Mouse (Mus musculus): ENCODE results near the gene Ankzf1.

The Ankzf1 gene

DNA sequence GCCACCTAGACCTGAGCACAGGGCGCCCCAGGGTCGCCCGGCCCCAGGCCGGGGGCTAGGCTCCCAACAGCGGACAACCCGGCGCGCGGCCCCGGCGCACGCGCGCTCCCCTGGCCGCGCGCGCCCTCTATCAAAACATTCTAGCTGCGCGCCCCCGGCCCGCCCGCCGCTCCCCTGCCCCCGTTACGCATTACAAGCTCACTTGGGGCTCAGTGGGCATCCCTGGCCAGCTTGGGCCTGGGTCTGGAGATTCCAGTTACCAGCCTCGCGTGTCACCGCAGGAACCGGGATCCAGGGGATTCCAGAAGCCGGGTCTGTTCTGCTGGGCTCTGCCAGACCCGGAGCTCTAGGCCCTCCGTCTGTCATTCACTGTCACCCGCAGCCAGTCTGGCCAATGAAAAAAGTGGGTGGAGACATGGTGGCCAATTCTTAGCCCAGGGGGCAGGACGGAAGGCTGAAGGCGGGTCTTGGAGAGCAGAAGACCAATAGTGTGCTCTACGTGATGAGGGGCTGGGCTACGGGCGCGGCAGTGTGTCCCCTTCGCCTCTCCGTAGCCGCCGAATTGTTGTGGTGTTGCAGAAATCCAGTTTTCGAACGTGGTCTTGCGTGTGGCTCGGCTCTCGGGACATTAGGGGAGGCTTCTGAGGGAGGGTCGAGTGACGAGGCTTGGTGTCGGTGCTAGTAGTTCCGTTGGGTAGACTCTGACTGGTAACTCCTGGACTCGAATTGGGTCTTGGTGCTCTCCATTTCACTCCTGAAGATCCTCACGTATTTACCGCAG, at the start of gene Ankzf1, which contains the start of gene Atg9a:
Gene Ankzf1 (plus strand): TSS at position 530 of the 781 bp plus-strand sequence.
Gene Atg9a (minus strand): TSS at position 575 of the 781 bp plus-strand sequence.
- peak; percentile 93 for DNase-seq

DNA sequence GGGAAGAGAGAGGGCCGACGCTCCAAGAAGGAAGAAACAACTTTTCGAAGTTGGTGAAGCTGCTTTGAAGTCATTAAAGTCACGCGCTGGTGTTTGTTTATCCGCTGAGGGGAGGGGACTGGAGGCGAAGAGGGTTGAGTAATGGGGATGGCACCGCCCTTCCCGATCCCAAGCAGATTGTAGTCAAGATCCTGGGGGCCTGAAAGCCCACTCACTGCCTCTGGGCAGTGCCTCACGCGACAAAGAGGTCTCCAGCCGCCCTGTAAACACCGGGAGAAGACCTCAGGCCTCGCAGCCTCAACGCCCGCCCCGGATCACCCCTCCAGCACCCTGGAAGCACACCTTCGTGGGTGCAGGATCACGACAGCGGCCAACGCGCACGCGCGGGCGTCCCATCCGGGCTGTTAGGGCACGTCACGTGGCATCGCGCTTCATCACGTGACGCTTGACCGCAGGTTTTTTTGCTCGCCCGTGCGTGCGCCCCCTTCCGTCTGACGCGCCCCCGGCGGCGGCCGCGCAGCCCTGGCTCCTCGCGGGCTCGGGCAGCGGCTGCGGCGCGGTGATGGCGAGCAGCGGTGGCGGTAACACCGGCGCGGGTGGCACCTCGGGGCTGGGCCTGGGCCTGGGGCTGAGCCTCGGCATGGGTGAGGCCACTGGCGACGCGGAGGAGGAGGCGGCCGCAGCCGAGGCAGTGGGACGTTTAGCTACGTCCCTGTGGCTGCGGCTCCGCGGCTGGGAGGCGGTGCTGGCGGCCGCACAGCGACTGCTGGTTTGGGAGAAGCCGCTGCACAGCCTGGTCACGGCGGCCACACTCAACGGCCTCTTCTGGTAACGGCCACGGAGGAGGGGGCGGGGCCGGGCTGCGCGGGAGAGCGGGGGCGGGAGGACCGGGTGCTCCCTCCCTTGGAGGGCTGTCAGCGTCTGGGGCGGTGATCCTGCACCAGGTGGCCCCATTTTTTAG, 49.4 kb upstream of the Ankzf1 start, which contains the start of the genes Cnppd1 and Retreg2:
Gene Cnppd1 (minus strand): TSS at position 411 of the 961 bp plus-strand sequence.
Gene Retreg2 (plus strand): TSS at position 478 of the 961 bp plus-strand sequence.
- DNase-seq = peak; percentile 96

DNA sequence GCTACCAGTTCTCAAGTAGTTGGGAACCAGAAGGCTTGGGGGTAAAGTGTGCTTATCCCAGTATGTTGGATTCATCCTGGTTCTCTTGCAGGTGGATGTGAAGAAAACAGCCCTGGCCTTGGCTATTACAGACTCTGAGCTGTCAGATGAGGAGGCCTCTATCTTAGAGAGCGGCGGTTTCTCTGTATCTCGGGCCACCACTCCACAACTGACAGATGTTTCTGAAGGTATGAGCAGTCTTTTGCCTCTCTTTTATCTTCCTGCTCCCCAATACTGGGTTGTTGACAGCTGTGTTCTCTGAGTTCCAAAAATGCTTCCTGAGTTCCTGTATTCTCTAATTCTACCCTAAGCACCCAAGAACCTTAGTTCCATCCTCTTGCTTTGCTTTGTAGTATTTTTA, 46.4 kb upstream of the Ankzf1 start:
- DNase-seq = no peak

DNA sequence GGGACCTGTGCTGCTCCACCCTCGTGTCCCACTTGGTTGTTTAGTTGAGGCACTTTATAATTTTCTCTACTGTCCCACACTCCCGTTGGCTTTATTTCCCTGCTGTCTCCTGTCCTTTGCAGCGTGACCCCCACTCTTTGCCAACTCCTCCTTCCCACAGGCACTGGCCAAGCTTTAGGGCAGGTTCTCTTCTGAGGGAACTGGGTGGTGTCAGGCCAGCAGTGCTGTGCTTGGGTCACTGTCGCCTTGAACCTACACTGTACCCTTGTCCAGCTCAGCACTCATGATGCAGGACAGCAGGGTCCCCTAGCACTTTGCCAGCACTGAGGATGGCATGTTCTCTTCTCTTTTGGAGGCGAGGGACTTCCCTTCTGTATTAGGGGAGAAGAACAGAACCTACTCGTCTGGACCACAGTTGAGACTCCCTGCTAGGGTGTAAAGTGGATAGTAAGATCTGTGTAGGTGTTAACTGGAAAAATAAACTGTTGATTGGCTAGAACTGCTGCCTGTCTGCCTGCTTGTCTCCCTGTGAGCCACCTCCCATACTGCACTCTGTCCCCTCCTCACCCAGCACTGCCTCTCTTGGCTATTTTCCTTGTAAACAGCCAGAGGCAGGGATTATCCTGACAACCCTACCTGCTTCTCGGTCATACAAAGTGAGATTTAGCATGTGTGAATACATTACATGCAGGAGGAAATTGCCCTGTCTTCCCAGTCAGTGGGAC, 44.4 kb upstream of the Ankzf1 start:
- DNase-seq = no peak

- DNase-seq = no peak
Observed at GRCm38 (mm10) chr1:75148727-75149126, 43.2 kb upstream of the Ankzf1 start.

GRCm38 (mm10) chr1:75155837-75156236, 36.1 kb upstream of the Ankzf1 start:
- DNase-seq = no peak

- DNase-seq = no peak
Observed at GRCm38 (mm10) chr1:75158990-75159389, 33.0 kb upstream of the Ankzf1 start.

DNA sequence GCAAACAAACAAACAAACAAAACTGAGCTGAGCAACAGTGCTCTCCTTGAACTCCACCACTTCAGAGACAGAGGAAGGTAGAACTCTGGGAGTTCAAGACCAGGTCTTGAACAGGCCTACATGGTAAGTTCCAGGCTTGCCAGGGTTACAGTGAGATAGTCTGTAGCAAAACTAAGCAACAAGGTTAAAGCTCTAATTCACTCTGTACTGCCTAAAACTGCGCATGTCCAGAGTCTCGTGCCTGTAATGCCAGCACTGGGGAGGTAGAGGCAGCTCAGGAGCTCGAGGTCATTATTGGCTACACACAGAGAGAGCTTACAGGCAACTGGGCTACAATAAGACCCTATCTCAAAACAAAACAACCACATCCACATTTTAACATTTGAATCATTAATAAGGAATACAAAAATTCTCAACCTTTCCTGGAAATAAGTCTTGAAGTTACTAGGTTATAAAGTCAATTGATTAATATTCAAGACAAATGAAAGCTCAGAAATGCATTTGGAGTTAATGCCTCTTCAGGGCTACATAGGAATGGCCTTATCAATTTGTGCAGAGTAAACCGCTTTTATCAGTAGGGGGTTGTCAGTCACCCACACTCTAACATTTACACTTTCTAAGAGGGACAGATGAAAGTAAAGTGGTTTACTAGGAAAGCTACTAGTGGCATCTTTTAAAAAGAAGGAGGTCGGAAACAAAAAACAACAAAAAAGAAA, 32.3 kb upstream of the Ankzf1 start:
- no peak for DNase-seq

- DNase-seq = no peak
Observed at GRCm38 (mm10) chr1:75160256-75160617, 31.7 kb upstream of the Ankzf1 start.

DNA sequence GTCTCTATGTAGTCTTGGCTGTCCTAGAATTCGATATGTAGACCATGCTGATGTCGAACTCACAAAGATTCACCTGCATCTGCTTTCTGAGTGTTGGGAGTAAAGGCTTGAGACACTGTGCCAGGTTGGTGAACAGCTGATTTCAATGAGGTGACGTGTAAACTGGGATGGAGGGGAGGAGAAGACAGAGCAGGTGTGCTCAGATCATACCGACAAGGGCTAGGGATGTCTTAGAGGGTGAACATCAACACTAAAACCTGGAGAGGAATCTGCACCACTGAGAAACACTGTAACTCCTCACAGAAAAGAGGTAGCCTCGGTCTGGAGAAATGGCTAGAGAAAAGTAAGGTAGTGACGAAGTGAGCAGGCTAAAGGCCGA, 23.9 kb upstream of the Ankzf1 start:
- DNase-seq = no peak

DNA sequence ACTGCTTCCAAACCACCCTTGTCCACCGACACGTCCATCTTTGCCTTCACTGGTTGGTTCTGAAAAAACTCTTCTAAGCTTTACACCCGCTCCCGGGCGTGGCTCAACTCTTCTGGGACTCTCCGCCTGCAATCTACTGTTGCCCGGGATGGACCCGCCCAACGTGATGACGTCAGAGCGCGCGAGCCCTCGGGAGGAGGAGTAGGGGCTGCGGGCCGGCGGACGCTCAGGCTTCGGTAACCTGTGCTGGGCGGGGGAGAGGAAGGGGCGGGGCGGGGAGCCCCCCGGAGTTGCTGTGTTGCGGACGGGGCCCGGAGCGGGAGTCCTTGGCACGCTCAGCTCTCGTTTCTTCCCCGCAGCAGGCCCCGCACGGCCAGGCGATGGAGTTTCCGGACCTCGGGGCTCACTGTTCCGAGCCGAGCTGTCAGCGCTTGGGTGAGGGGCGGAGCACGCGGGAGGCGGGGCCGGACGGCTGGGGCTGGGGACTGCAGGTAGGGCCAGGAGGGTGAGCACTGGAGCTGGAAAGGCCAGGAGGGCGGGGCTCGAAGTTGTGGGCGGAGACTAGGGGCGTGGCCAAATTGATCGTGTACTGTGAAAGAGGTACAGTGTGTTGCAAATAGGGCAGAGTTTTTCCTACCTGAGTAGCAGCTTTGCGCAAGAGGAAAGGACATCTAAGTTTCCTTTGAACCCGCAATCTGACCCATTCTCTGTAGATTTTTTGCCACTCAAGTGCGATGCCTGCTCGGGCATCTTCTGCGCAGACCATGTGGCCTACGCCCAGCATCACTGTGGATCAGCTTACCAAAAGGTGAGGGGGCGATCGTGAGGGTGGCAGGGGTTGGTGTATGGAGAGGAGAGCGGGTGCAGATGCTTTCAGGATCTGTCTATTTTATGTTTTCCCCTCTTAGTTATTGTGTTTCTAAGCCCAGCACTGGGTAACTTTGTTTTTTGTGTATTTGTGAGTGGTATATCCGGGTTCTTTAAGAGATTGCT, 23.2 kb upstream of the Ankzf1 start, which contains the start of gene Zfand2b:
Gene Zfand2b (plus strand): TSS at position 175 of the 993 bp plus-strand sequence.
- peak; percentile 98 for DNase-seq

DNA sequence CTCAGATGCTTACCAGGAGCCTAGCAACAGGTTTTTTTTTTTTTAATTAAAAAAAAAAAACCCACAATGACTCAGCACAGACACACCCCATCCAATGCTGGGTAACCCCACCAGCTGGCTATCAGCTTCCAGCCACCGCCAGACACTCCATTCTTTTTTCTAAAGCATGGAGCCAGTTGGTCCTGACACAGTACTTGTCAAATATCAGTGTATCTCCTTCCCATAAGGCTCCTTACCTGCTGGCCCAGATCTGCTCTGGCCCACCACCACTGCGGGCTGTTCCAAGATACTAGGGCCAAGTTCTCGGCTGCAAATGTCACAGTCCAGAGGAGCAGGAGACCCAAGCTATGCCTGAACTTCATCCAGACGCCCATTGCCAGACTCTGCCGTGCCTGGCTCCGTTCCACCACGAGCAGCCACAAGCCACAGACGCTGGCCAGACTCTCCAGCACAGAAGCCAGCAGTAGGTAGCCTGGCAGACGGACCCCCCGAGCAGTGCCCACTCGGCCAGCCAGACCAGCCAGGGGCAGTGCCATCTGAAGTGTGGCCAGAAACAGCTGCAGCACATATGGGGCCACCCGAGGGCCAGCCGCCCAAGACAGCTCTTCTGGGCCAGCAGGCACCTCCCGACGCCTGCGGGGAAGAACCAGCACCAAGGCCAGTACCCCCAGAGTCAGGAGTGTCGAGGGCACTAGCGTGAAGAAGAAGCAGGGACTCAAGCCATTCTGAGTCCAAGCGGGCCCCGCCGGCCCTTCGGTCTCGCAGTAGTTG, 12.4 kb upstream of the Ankzf1 start:
- DNase-seq = peak; percentile 46

- peak; percentile 78 for DNase-seq
Observed at GRCm38 (mm10) chr1:75180105-75180590, 11.8 kb upstream of the Ankzf1 start, which contains the start of gene Abcb6. Gene Abcb6 (minus strand): TSS chr1:75180392.

GRCm38 (mm10) chr1:75180741-75181140, 11.2 kb upstream of the Ankzf1 start:
- no peak for DNase-seq

DNA sequence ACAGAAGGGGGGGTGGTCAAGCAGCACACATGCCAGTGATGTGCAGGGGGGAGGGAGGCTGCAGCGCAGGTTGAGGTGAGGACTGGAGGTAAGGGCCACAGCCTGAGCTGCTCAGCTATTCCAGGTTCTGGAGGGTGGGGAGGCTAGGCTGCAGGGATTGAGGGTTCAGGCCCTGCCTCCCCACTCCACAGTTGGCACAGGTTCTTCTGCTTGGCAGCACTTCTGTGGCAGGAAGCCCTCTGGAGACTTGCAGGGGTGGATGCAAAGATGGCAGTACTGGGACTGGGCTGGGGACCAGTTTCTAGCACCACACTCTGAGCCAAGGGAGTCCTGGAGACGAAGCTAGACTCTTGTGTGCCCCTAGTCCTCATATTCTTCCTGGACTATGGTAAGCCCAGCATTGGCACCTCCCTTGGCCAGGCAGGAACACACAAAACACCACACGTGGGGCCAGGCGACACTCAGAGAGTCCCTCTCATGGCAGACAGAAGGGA, 10.5 kb upstream of the Ankzf1 start:
- DNase-seq = no peak

- DNase-seq = no peak
Observed at GRCm38 (mm10) chr1:75182160-75182559, 9.8 kb upstream of the Ankzf1 start.

- DNase-seq = no peak
Observed at GRCm38 (mm10) chr1:75185495-75185894, 6.5 kb upstream of the Ankzf1 start.

- no peak for DNase-seq
Observed at GRCm38 (mm10) chr1:75187126-75187525, 4.8 kb upstream of the Ankzf1 start.

DNA sequence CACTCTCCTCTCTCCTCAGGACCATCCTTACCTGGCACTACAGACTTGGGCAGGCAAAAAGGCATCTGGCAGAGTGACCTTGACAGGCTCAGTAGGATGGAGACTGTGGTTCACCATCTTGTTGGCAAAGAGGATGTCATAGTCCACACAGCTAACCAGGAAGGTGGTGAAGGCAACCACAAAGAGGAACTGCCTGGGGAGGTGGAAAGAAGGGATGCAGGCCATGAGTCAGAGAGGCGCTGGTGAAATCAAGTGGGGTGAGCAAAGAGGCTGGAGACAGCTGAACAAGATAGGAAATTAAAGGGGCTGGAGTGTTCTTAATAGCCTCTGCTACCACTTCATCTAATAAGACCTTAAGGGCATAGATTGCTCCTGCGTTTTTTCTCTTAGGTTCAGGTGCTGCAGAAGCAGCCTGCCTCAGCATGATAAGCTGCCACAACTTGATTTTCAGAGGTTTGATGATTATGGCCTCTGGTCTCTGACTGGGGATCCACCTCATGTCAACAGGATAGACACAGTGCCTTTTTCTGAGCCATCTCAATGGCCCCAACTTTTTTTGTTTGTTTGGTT, 4.0 kb upstream of the Ankzf1 start:
- DNase-seq = no peak

Data from cerebellum, adult 8-10 months (tissue).